Mouse (Mus musculus): ENCODE results near the gene Edrf1. TPM values are rescaled to one million over a fixed set of nuclear protein-coding genes. Genes with fewer than 3 reads are reported as not detected.
A peak's percentile ranks its signal among the peaks of the same experiment; 100 is the strongest.

Edrf1 gene
- polyA plus RNA-seq, 1 experiment from 2014 or later: 4.5 TPM

DNA sequence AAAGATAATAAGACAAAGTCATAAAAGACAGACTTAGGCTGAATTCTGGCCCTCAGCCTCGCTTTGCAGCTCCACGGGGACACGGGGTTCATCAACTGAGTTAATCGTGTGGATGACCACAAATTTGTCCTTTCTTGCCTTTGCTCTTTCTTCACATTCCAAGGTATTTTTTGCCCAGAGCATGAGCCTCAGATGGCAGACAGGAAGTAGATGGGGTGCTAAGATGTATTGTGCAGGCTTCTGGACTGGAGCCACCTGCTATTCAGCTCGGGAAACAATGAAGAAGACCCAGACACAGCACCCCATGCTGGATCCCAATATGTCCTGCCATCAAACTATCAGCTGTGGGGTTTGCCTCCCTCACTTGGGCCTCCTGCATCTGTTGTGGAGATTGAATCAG is 30.0 kb upstream of the Edrf1 start:
- no peak overlapping the region for H3K4me3 ChIP-seq (ENCODE audit: low read depth, low read length)
- H3K27me3 ChIP-seq (ENCODE audit: insufficient read depth, low read length): no peaks in the 10 kb centered on the region
- H3K4me2 ChIP-seq (ENCODE audit: low read depth, low read length): no peak overlapping the region
- H3K9ac ChIP-seq (replicated peaks): no peak overlapping the region
- no peaks in the 10 kb centered on the region for H3K36me3 ChIP-seq (replicated peaks; ENCODE audit: insufficient read depth, low read length)
- TF ChIP-seq EP300 (IDR thresholded peaks at IDR 0.05; ENCODE audit: low read depth) (no peak), CTCF (IDR thresholded peaks at IDR 0.05; ENCODE audit: low read depth) (no peak)
- no peak for DNase-seq
- WGBS (ENCODE audit: insufficient replicate concordance): 74% methylated on average over 5 of the region's 5 CpGs
- ATAC-seq: no peak
- no peak overlapping the region for H3K27ac ChIP-seq (ENCODE audit: low read depth)
- H3K9me3 ChIP-seq (ENCODE audit: low read length): no peaks in the 10 kb centered on the region
- no peaks in the 10 kb centered on the region for H3K4me1 ChIP-seq (ENCODE audit: insufficient read depth)

DNA sequence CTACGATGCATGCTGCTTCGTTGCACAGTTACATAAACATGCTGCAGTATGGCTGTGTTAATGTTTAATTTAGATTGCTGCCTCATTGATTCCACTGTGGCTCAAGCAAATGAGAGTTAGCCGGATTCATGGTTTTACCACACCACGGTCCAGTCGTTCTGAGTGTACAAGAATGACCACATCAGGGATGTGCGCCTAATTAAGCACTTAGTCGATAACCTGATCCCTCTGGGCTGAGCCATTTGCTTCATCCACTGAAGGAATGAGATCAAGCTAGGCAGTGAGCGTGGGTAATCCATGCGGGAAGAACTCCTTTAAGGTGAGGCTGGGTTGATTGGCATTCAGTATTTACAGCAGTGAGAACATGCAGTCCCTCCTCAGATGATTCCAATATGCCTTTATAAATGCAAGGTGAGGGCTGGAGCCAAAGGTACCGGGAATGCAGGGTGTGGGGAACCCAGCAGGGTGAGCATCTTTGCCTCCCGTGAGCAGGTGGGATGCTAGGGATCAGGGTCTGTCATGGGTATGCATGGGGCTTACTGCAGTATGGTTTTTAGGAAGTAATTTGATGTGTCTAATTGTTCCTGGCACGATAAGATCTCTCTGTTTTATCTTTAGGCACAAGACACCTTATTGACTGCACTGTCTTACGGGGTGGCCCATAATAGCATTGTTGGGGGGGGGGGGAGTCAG is 29.3 kb upstream of the Edrf1 start:
- Histone ChIP-seq H3K4me1 (ENCODE audit: insufficient read depth) (no peaks in the 10 kb centered on the region), H3K4me2 (ENCODE audit: low read depth, low read length) (no peak overlapping the region), H3K9ac (replicated peaks) (no peak overlapping the region), H3K36me3 (replicated peaks; ENCODE audit: insufficient read depth, low read length) (no peaks in the 10 kb centered on the region), H3K9me3 (ENCODE audit: low read length) (no peaks in the 10 kb centered on the region), H3K27me3 (ENCODE audit: insufficient read depth, low read length) (no peaks in the 10 kb centered on the region), H3K27ac (ENCODE audit: low read depth) (no peak overlapping the region), H3K4me3 (ENCODE audit: low read depth, low read length) (no peak overlapping the region)
- TF ChIP-seq CTCF (IDR thresholded peaks at IDR 0.05; ENCODE audit: low read depth) (no peak), EP300 (IDR thresholded peaks at IDR 0.05; ENCODE audit: low read depth) (no peak)
- DNase-seq (no peak), ATAC-seq (no peak)
- 70% methylated on average over 13 of the region's 13 CpGs for WGBS (ENCODE audit: insufficient replicate concordance)

DNA sequence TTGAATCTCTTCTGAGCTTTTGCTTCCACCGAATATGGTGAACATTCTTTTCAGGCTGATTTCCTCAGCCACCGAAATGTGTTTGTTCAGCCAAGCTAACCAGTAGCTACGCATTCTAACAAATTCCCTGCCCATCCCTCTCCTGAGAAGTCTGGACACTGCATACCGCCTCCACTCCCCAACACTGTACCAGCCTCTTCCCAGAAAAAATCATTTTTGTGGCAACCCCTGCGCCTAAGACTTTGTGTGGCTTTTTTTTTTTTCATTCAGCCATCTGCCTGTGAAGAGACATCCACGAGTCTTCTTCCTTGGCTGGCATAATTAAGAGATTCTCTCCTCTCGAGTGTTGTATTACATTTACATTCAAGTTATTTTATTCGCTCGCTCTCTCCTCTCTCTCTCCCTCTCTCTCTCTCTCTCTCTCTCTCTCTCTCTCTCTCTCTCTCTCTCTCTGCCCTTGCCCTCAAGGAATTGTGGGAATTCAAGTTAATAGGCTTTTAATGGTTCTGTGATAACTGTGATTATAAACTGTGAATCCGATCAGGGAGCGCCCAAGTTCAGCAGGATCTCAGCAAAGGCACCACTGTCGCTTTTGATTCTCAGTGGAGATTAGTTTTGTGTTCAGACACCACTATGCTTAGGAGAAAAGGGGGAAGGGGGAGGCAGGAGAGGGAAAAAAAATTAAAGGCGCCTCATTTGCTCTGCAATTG is 28.6 kb upstream of the Edrf1 start:
- no peak for ATAC-seq

DNA sequence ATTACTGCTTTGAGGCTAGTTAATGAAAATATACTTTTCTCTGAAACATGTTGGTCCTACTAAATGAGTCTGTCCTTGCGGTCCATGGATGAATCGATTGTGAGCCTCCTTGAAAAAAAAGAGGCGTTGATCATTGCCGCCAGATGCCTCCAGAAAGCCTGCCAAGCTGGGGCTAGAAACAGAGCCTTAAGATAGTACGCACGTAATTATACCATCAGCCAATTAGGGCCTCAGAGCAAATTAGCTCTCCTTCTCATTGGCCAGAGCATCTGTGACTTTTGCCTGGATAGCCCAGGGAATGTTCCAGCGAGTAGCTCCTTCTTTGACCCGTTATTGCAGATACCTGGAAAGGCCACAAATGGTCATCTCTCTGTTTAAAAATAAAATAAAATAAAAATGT is 27.8 kb upstream of the Edrf1 start:
- no peak for DNase-seq
- Histone ChIP-seq H3K9ac (replicated peaks) (no peak overlapping the region), H3K4me2 (ENCODE audit: low read depth, low read length) (no peak overlapping the region), H3K27me3 (ENCODE audit: insufficient read depth, low read length) (no peaks in the 10 kb centered on the region), H3K4me3 (ENCODE audit: low read depth, low read length) (no peak overlapping the region), H3K4me1 (ENCODE audit: insufficient read depth) (no peaks in the 10 kb centered on the region), H3K36me3 (replicated peaks; ENCODE audit: insufficient read depth, low read length) (no peaks in the 10 kb centered on the region), H3K27ac (ENCODE audit: low read depth) (no peak overlapping the region), H3K9me3 (ENCODE audit: low read length) (no peaks in the 10 kb centered on the region)
- no peak for ATAC-seq
- TF ChIP-seq CTCF (IDR thresholded peaks at IDR 0.05; ENCODE audit: low read depth) (no peak), EP300 (IDR thresholded peaks at IDR 0.05; ENCODE audit: low read depth) (no peak)
- 74% methylated on average over 8 of the region's 8 CpGs for WGBS (ENCODE audit: insufficient replicate concordance)

More for the DNA sequence above, 28.6 kb upstream of the Edrf1 start:
- H3K36me3 ChIP-seq (replicated peaks; ENCODE audit: insufficient read depth, low read length): no peaks in the 10 kb centered on the region
- H3K9me3 ChIP-seq (ENCODE audit: low read length): no peaks in the 10 kb centered on the region
- H3K4me3 ChIP-seq (ENCODE audit: low read depth, low read length): no peak overlapping the region
- 69% methylated on average over 13 of the region's 13 CpGs for WGBS (ENCODE audit: insufficient replicate concordance)
- DNase-seq: no peak
- no peak for TF ChIP-seq EP300 (IDR thresholded peaks at IDR 0.05; ENCODE audit: low read depth)
- no peak for TF ChIP-seq CTCF (IDR thresholded peaks at IDR 0.05; ENCODE audit: low read depth)
- no peaks in the 10 kb centered on the region for H3K27me3 ChIP-seq (ENCODE audit: insufficient read depth, low read length)
- H3K4me2 ChIP-seq (ENCODE audit: low read depth, low read length): no peak overlapping the region
- H3K27ac ChIP-seq (ENCODE audit: low read depth): no peak overlapping the region
- no peak overlapping the region for H3K9ac ChIP-seq (replicated peaks)
- no peaks in the 10 kb centered on the region for H3K4me1 ChIP-seq (ENCODE audit: insufficient read depth)

DNA sequence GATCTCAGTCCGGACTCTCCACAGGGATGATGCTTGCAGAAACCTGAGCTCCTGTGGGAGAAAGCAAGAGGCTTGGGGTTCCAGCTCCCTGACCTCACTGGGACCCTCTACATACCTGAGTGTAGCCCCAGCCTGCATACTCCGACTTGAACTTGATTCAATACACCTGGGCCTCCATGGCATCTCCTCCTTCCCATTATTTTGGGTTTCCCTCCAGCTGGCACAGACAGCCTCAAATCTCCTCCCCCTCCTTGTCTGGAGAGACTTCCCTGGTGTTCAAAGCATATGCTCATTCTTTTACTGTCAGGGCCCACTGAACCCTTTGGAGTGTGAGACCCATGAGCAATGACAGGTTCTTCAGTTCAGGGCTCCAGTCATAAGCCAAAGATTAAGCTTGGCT is 24.4 kb upstream of the Edrf1 start:
- H3K9ac ChIP-seq (replicated peaks): no peak overlapping the region
- no peak for TF ChIP-seq EP300 (IDR thresholded peaks at IDR 0.05; ENCODE audit: low read depth)
- TF ChIP-seq CTCF (IDR thresholded peaks at IDR 0.05; ENCODE audit: low read depth): no peak
- no peak overlapping the region for H3K27ac ChIP-seq (ENCODE audit: low read depth)
- WGBS (ENCODE audit: insufficient replicate concordance): 54% methylated on average over 2 of the region's 2 CpGs
- no peak overlapping the region for H3K4me3 ChIP-seq (ENCODE audit: low read depth, low read length)
- no peak for DNase-seq
- no peaks in the 10 kb centered on the region for H3K9me3 ChIP-seq (ENCODE audit: low read length)
- no peak overlapping the region for H3K4me2 ChIP-seq (ENCODE audit: low read depth, low read length)
- H3K4me1 ChIP-seq (ENCODE audit: insufficient read depth): no peaks in the 10 kb centered on the region
- no peaks in the 10 kb centered on the region for H3K27me3 ChIP-seq (ENCODE audit: insufficient read depth, low read length)
- no peak for ATAC-seq
- no peaks in the 10 kb centered on the region for H3K36me3 ChIP-seq (replicated peaks; ENCODE audit: insufficient read depth, low read length)

DNA sequence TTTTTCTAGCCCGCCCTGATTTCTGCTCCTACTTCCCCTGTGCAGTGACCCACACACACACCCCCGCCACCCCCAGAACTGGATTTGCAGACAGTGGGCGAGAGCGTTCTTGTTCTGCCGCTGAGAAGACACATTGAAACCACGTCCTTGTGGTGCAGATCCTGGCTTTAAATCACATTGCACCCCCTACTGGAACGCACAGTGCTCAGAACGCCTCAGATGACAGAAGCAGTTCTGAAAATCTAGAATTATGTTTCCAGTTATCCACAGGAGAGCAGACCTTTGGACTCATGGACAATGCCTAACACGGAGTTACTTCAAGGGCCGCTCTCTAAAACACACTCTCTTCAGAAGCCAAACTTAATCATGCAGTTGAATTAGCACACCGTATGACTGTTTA is 16.6 kb upstream of the Edrf1 start:
- WGBS (ENCODE audit: insufficient replicate concordance): 44% methylated on average over 11 of the region's 11 CpGs
- no peak overlapping the region for H3K9ac ChIP-seq (replicated peaks)
- no peak for DNase-seq
- TF ChIP-seq CTCF (IDR thresholded peaks at IDR 0.05; ENCODE audit: low read depth) (peak; percentile 44), EP300 (IDR thresholded peaks at IDR 0.05; ENCODE audit: low read depth) (no peak)
- H3K4me3 ChIP-seq (ENCODE audit: low read depth, low read length): no peak overlapping the region
- no peaks in the 10 kb centered on the region for H3K36me3 ChIP-seq (replicated peaks; ENCODE audit: insufficient read depth, low read length)
- H3K4me2 ChIP-seq (ENCODE audit: low read depth, low read length): no peak overlapping the region
- no peaks in the 10 kb centered on the region for H3K4me1 ChIP-seq (ENCODE audit: insufficient read depth)
- no peak overlapping the region for H3K27ac ChIP-seq (ENCODE audit: low read depth)
- no peaks in the 10 kb centered on the region for H3K27me3 ChIP-seq (ENCODE audit: insufficient read depth, low read length)
- H3K9me3 ChIP-seq (ENCODE audit: low read length): no peaks in the 10 kb centered on the region
- ATAC-seq: no peak

Data from liver, postnatal 0 days (tissue).